Mouse (Mus musculus): Measurements from ENCODE around the gene Slc35e2.
A peak's percentile ranks its signal among the peaks of the same experiment; 100 is the strongest.
"Not testable (repeated sequence)": the region's sequence is repeated elsewhere in the genome, so short reads cannot be mapped to it uniquely, and the experiment has no call there.

The Slc35e2 gene

GRCm38 (mm10) chr4:155601091-155601996, at the start of gene Slc35e2:
Slc35e2 (plus strand) TSS chr4:155601416.
- DNase-seq (ENCODE audit: low spot score in 2 of 2): peak; percentile 89 to 95

GRCm38 (mm10) chr4:155552917-155553532, 48.2 kb upstream of the Slc35e2 start:
- no peak for DNase-seq (ENCODE audit: low spot score in 2 of 2)

GRCm38 (mm10) chr4:155554880-155555279, 46.3 kb upstream of the Slc35e2 start:
- DNase-seq (ENCODE audit: low spot score in 2 of 2): no peak

- DNase-seq (ENCODE audit: low spot score in 2 of 2): no peak
Measured at GRCm38 (mm10) chr4:155555464-155555863, 45.8 kb upstream of the Slc35e2 start.

GRCm38 (mm10) chr4:155559454-155559853, 41.8 kb upstream of the Slc35e2 start:
- no peak for DNase-seq (ENCODE audit: low spot score in 2 of 2)

GRCm38 (mm10) chr4:155560932-155561331, 40.3 kb upstream of the Slc35e2 start:
- no peak for DNase-seq (ENCODE audit: low spot score in 2 of 2)

GRCm38 (mm10) chr4:155561661-155562442, 39.4 kb upstream of the Slc35e2 start, which contains the start of gene Nadk:
Nadk (plus strand) TSS chr4:155562378.
- no peak for DNase-seq (ENCODE audit: low spot score in 2 of 2)

- DNase-seq (ENCODE audit: low spot score in 2 of 2): peak in 1 of 2 experiments; percentile 29
Measured at GRCm38 (mm10) chr4:155562725-155563399, 38.4 kb upstream of the Slc35e2 start.

- peak; percentile 90 to 92 for DNase-seq (ENCODE audit: low spot score in 2 of 2)
Measured at GRCm38 (mm10) chr4:155563400-155564231, 37.6 kb upstream of the Slc35e2 start.

GRCm38 (mm10) chr4:155564315-155565069, 36.7 kb upstream of the Slc35e2 start:
- no peak for DNase-seq (ENCODE audit: low spot score in 2 of 2)

- no peak for DNase-seq (ENCODE audit: low spot score in 2 of 2)
Measured at GRCm38 (mm10) chr4:155566555-155566954, 34.7 kb upstream of the Slc35e2 start.

GRCm38 (mm10) chr4:155568170-155568569, 33.0 kb upstream of the Slc35e2 start:
- no peak for DNase-seq (ENCODE audit: low spot score in 2 of 2)

GRCm38 (mm10) chr4:155568632-155569370, 32.4 kb upstream of the Slc35e2 start:
- no peak for DNase-seq (ENCODE audit: low spot score in 2 of 2)

- no peak for DNase-seq (ENCODE audit: low spot score in 2 of 2)
Measured at GRCm38 (mm10) chr4:155569818-155570217, 31.4 kb upstream of the Slc35e2 start.

GRCm38 (mm10) chr4:155570315-155570714, 30.9 kb upstream of the Slc35e2 start:
- DNase-seq (ENCODE audit: low spot score in 2 of 2): not testable (repeated sequence)

- DNase-seq (ENCODE audit: low spot score in 2 of 2): no peak
Measured at GRCm38 (mm10) chr4:155571442-155571841, 29.8 kb upstream of the Slc35e2 start.

- DNase-seq (ENCODE audit: low spot score in 2 of 2): no peak
Measured at GRCm38 (mm10) chr4:155573155-155573554, 28.1 kb upstream of the Slc35e2 start.

- no peak for DNase-seq (ENCODE audit: low spot score in 2 of 2)
Measured at GRCm38 (mm10) chr4:155573876-155574275, 27.3 kb upstream of the Slc35e2 start.

GRCm38 (mm10) chr4:155574931-155575330, 26.3 kb upstream of the Slc35e2 start:
- no peak for DNase-seq (ENCODE audit: low spot score in 2 of 2)
